ENCODE assay signal across 9 mouse cellular contexts in genomic region chr11:47810307-47810706, GRCm38 (mm10).
"Had no signal": no experiment of that assay in that cellular context is flagged by ENCODE, and none has a peak within 500 bp of the region (broad histone marks: within the 10 kb centered on the region; RNA-seq: fewer than 3 reads in every experiment).

No protein-coding gene starts in this region.

- ATAC-seq: midbrain, embryonic 15.5 days had no signal

- DNase-seq: lung, adult 18-20 months; lung, embryonic 14.5 days; lung, postnatal 10 days; lung, postnatal 4 days; right cerebral cortex, postnatal 14 days; thymus, adult 18-20 months; thymus, postnatal 14 days; thymus, postnatal 36 days had no signal
